Mouse (Mus musculus) regulatory T cell (primary cell): ENCODE results near the gene Nfya.

Experiments
- in situ Hi-C: fragments of 300-600 bp; cut with MboI, MseI; formaldehyde crosslinking; loops from one replicate; pipeline ENCODE4 v1.15.1; 2025; ENCODE audit warnings: high pct_unique_total_duplicates

The Nfya gene

DNA sequence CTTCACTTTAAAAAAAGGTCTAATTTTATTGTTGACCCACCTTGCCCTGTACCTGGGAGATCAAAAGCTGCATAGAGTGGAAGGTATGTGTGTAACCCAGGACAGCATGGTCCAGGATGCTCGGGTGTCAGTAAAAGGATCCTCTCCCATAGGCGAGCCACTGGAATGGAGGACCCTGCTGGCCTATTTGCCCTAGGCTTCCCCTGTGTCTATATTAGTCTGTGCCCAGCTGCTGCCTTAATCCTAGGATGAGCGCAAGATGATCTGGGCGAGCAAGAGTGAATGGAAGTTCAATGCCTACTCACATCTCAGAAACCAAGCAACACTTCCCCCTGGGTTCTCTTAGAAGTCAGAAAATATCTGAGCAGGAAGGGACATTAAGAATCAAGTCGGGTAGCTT, 21.3 kb upstream of the Nfya start:
- in situ Hi-C loops: no loop called here

DNA sequence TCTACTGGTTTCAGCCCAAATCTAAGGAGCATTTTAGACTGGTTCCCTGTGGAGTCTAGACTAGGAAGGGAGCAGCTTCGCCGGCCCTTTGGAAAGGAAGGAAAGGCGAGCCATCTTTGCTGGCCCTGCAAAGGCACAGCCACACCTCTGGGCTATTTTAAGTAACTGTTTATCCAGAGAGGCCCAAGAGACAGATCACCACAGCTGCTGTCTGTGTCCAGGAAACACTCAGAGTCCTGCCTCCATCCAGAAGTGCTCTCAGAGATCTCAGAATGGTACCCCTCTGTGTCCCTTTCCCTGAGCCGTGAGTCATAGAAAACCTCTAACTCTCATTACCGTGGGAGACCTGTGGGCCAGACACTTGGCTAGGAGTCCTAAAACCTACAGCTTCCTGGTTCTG, 20.7 kb upstream of the Nfya start:
- in situ Hi-C loops: no loop called here

DNA sequence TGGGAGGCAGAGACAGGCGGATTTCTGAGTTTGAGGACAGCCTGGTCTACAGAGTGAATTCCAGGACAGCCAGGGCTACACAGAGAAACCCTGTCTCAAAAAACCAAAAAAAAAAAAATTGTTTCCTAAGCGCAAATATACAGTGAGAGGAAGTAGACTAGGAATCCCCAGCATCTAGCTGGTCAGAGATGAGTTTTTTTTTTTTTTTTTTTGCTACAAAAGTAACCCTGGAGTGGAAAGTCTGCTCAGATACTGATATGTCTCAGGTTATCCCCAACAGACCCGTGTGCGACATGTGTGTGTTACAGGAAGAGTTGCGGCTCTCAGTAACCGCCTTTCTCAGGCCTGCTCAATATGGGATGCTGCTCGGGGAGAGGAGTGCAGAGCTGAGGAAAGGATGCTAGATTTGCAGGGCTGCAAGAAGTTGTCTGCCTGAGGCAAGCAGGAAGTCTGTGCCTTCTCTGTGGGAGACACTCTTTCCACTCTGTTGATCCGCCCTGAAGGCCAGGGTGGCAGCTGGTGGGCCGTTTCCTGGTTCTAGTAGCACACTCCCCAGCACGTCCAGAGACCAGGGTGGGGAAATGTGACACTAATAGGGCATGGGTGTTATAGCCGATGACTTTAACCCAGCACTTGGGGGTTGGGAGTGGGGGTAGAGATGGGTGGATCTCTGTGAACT, 18.3 kb upstream of the Nfya start:
- in situ Hi-C loops: no loop called here

DNA sequence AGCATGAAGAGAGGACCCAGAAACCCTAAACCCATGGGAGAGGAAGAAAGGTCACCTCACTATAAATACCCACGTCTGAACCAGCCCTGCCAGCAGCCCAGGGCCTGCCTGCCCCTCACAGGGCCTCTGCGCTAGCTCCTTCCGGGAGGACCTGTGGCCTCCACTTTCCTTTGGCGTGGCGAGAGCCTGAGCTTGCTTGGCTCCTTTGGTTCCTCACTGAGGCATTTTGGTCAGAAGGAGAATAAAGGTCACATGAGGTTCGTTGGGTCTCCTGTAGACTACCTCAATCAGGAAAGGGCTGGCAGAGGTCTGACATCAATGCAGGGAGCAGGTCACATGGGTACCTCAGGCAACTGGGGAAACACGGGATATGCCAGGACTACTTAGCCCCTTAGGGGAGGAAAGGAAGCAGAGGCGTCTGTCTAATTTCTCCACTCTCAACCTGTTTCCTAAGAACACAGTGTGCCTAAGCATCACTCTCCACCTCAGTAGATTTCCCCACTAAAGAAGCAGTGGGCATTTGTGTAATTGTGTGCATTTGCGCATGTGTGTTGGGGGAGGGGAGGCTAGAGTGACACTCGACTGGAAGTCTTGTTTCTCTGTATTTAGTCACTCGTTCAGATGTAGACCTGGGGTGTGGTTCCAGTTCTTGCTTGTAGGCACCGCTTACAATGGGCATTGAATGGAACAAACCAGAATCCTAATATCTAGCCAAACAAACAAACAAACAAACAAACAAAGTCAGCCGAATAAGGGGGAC, 17.5 kb upstream of the Nfya start:
- in situ Hi-C loops: no loop called here

DNA sequence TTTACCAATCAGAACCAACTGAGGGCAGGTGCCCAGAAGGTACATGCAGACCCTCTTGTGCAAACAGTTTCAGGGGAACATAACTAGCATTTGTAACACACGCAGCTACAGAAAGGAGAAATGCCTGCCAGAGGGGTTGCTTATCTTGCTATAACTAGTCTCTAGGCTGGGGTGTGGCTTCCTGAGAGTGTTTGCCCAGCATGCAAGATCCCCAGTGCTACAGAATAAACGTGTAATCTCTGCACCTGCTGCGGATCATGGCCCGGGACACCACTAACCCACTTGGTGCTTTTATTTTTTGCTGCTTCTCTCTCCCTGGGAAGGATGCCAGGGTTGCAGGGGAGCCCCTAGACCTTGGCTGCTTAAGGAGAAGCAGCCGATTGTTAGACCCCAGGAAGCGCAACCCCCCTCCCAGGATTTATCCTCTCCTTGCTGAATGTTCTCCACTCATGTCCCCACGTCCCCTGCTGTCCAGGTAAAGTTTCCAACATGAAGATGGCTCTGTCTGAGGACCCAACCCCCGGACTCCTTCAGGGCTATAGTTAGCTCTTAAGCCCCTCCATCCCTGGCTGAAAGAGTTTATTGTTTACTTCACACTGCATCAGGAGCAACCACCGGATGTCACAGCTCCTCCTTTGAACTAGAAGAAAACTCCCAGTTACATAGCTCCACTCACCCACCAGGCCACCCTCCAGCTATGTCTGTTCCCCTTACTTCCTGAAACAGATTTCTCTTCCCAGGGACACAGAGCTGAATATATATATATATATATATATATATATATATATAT, 16.3 kb upstream of the Nfya start:
- in situ Hi-C loops: no loop called here

DNA sequence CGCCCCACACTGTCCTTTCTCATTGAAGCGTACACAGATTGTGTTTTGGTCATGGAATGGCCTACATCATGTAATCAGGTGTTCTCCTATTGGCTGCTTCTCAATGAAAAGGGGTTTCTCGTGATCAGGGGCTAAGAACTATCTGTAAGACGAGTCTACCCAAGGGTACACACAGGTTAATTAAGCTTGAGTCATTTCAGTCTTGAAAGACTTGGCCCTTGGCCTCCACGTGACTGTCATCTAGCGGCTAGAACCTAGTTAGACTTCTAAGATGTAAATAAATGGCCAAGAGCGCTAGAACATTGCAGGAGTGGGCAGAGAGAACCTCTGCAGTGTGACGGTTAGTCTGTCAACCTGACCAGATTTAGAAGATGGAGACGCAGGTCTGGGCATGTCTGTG, 14.5 kb upstream of the Nfya start:
- in situ Hi-C loops: loop anchor here (25.0 kb wide), 1 partner anchor 1763 kb away; the partner anchor contains the start of gene Rftn1

DNA sequence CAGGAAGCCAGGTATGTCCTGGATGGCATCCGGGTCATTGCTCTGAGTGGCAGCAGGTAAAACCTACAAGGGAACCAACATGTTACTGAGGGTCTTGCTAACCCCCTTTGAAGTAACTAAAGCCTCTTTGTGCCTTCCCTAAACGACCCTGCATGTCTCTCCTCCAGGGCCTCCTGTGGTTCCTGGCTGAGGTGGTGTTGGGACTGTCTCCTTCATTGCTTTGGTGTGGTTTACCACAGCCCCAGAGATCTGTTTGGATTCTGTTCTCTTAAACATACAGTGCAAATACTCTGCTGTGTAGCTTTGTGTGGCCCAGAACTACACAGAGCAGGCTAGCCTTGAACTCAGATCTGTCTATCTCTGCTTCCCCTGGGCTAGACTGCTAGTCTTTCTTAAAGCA, 9.9 kb upstream of the Nfya start:
- in situ Hi-C loops: loop anchor here (25.0 kb wide), 1 partner anchor 1768 kb away; the partner anchor contains the start of gene Rftn1

DNA sequence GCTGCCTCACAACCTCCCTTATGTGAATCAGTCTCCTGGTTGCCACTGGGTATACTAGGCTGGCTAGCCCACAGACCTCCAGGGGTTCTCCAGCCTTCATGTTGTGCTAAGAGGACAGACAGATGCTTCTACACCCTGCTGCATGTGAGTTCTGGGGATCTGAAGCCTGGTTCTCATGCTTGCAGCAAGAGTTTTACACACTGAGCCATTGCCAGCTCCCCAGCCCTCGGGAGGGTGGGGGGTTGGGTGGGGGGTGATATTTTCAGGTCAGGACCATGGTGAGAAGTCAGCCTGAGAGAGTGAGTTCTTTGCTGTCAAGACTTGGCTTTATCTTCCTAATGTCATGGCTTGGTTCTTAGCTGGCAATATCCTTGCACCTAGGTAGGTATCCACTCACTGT, 9.1 kb upstream of the Nfya start:
- in situ Hi-C loops: loop anchor here (25.0 kb wide), 1 partner anchor 1769 kb away; the partner anchor contains the start of gene Rftn1

DNA sequence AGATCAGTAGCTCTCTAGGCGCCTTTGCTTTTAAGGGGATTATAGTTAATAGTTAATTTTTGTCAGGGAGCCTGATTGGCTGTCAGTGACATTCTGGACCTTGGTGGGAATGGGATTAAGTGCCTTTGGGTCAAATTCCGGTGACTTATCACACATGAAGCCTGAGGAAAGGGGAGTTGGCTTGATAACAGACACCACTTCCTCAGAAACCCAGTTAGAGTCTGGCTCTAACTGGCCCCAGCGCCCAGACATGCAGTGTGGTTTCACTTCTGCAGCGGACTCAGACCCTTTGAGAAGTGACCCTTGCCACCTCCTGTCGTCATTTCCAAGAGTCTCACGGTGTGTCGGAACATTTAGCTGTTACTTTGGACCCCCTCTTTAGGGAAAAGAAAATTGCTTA, 8.5 kb upstream of the Nfya start:
- in situ Hi-C loops: loop anchor here (25.0 kb wide), 1 partner anchor 1769 kb away; the partner anchor contains the start of gene Rftn1

DNA sequence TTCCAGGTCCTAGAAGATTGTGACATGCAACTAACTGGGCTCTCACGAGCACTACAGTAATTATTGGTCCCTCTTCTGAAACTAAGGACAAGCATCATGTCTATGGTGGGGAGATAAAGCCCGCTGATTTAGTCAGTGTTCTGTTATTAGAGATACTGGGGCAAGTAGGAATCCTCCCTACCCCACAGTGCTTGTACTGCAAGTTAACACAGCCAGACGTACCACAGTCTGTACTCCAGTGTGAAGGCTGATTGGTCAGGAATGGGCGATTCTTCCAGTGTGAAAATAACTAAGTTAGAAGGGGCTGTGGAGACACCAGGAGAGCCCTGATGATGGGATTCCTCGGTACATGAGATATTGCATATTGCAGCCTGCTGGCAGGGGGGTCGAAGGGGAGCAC, 7.8 kb upstream of the Nfya start:
- in situ Hi-C loops: loop anchor here (25.0 kb wide), 1 partner anchor 1770 kb away; the partner anchor contains the start of gene Rftn1

DNA sequence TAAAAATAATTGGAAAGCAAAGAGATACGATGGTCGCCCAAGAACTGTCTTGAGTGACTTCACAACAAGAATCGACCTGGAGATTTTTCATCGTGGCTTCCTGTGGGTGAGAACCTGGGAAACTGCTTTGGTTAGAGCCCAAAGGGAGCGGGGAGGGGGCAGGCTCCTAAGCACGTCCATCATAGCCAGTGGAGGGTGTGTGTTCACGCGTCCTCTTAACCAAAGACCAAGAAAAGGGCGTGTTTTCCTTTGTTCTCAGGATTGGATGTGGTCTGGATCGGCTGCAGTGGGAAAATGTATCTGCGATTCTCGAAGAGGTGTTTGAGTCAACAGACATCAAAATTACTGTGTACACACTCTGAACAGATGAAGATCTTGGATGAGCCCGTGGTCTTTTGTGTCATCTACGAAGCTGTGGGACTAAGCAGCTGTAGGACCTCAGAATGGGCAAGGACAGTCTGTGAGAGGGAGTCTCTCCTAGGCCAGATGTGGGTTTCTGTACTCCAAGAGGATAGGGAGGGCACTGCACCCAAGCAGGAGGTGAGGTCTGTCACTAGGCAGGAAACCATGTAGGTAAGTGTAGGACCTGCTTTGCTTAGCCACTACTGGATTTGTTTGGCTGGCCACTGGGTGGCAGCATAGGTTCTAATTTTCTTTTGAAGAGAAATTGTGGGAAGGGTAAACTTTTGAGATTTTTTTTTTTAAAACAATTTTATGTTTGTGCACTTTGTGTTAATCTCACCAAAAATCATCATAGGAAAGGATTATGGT, 6.9 kb upstream of the Nfya start:
- in situ Hi-C loops: loop anchor here (25.0 kb wide), 1 partner anchor 1771 kb away; the partner anchor contains the start of gene Rftn1

DNA sequence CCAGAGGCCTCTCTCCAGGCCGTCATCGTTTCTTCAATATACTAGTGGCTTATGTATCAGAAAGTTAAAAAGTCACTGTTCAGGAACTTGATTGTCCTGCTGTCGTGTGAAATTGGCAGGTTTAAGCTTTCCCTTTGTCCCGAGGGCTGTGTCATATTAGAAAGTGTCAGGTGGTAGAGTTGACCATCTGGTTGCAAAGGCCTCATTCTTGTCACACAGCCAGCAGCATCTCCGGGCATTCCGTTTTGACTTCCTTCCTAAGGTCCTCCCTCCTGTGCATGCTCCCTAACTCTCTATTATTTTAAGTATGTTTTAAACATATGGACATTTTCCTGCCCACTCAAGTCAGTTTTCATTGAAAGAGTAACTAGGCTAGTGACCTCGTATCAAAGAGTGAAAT, 6.3 kb upstream of the Nfya start:
- in situ Hi-C loops: loop anchor here (25.0 kb wide), 1 partner anchor 1771 kb away; the partner anchor contains the start of gene Rftn1

DNA sequence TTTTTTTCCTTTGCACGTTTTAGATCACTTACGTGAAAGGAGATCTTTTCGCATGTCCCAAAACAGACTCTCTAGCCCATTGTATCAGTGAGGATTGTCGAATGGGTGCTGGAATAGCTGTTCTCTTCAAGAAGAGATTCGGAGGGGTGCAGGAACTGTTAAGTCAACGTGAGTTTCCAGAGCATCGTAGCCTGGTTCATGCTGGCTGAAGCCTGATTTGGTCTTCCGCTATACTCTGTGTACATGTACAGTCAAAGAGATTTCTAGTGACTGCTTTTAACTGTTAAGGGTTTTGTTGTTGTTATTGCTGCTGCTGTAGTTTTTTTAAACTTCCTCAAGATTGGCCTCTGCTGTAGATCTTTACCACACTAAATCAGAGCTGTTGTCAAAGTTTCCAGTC, 1.5 kb upstream of the Nfya start:
- in situ Hi-C loops: loop anchor here (25.0 kb wide), 1 partner anchor 1776 kb away; the partner anchor contains the start of gene Rftn1

DNA sequence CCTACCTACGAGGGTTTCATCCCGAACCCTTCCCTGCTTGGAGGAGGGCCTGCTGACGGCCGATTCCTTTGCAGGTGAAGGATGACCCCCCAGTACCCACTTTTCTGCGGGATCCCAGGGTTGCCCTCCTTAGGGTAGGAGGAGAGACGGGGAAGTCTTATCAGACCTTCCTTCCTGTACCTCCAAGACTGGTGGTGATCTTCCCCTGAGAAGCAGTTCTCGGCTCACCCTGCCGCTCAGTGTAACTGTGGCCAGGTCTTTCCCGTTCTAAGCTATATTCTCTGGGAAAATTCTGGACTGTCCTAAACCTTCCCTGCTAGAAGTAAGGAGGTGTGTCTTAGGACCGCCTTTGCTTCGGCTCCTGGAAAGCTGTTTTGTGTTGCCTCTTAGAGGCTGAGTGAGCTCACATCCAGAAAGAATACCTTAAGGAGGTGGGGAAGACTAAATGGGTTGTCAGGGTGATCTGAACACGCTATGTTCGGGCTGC, 636 bp upstream of the Nfya start:
- in situ Hi-C loops: loop anchor here (25.0 kb wide), 1 partner anchor 1777 kb away; the partner anchor contains the start of gene Rftn1

DNA sequence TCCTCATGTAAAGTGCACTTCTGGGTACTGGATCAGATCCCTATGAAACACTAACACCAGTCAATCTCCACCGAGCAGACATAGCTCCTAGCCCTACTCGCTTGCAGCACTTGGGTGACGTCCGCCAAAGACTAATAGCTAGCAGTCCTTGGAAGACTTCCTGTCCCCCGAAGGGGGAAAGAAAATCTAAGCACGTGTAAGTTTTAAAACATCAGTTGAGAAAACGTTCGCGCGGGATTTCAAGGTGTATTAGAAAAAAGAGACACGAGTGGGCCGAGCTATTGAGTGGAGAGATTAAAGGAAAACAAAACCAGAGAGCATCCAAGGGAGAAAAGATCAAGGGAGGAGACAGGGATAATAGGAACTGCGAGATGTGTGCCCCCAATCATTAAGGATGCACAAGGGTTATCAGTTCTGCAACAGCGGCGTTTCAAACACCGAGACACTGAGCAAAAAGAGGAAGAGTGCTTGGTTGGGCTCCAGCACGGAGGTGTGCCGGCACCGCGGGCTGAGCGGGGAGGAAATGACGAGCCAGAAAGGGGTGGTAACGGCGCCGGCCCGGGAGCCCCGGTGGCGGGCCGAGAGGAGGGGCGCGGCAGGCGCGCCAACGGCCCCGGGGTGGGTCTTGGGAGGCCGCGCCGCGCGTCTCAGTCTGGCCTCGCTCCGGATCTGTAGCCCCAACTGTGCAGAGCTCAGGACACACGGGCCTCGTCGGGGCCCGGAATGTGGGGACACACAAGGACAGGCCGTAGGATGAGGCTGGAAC, 997 bp downstream of the Nfya start:
- in situ Hi-C loops: loop anchor here (25.0 kb wide), 1 partner anchor 1779 kb away; the partner anchor contains the start of gene Rftn1

DNA sequence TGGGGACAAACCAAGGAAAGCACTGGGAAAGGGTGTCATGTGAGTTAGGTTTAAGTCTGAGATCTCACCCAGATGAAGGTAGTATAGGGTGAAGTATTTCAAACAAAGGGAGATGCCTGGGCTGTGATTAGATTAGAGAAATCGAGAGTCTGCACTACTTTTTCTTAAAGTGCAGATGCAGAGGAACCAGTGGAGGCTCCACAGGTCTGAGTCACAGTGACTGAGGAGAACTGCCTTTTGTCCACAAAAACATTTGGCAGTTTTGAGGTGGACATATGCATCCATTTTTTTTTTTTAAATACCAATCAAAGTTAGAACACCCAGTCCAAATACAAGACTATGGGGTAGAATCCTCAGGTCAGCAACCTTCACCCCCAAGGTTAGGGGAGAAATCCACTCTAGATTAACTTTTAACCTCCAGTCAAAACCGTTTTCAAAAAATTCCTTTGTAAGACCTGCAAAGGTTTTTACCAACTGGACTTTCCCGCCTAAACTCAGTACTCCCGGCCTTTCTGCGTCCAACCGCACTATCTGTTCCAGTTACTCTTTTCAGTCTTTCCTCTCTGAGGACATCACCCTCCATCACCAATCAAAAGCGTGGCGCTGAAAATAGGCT, 1.7 kb downstream of the Nfya start:
- in situ Hi-C loops: loop anchor here (25.0 kb wide), 1 partner anchor 1779 kb away; the partner anchor contains the start of gene Rftn1

DNA sequence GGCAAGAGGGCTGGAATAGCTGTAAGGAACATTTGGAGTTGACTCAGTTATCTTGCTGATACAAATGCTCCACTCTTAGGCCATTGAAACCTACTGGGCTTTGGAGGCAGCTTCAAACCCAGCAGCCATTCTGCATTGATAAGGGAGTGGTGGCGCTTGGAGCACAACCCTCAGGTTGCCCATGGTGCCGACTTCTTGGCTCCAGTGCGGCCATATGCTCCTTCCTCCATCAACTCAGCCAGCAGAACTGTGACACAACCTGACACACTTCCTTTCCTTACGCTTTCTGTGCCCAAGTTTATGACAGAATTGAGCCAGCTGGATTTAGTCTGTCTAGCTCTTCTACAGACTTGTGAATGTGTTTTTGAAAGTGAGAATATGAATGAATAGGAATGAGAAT, 2.6 kb downstream of the Nfya start:
- in situ Hi-C loops: loop anchor here (25.0 kb wide), 1 partner anchor 1780 kb away; the partner anchor contains the start of gene Rftn1

DNA sequence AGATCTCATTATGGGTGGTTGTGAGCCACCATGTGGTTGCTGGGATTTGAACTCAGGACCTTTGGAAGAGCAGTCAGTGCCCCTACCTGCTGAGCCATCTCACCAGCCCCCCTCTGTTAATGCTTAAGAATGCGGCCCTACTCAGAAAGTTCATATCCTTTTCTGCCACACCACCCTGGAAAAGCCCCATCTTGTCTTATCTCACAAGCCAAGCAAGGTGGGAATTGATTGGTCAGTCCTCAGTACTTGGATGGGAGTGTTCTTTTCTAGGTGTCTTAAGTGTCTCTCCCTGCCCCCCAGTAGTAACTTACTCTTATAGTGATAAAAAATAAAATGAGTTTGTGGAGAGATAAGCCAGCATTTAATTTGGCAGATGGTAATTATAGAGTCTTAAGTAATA, 5.0 kb downstream of the Nfya start:
- in situ Hi-C loops: loop anchor here (25.0 kb wide), 1 partner anchor 1783 kb away; the partner anchor contains the start of gene Rftn1

DNA sequence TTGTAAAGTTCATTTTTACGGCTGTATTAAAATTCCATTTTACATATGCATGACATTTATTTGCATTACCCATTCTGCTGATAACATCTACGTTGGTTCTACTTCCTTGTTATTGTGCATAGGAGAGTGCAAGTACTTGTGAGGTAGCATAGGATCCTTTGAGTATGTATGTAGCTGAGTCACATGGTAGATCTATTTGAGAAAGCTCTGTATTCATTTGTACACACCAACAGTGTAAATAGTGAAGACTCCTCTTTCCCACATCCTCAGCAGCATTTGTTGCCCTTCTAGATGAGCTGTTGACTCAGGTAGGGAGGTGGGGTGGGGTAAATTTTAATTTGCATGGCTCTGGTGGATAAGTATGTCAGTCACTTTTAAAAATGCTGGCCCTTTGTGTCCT, 5.9 kb downstream of the Nfya start:
- in situ Hi-C loops: loop anchor here (25.0 kb wide), 1 partner anchor 1783 kb away; the partner anchor contains the start of gene Rftn1
